Mouse (Mus musculus) hindbrain, embryonic 16.5 days (tissue): ENCODE data around the gene Lancl2. TPM values are rescaled to one million over a fixed set of nuclear protein-coding genes. Genes with fewer than 3 reads are reported as not detected.

ENCODE experiments used
- ATAC-seq: fragments of 200-750 bp; cut with Nextera tagmentation; 2 replicates; pipeline ENCODE4 v1.8.0; 2017; ENCODE audit warnings: moderate TSS enrichment, moderate library complexity
- H3K27ac ChIP-seq: fragments of 300-500 bp; sonication (generic); 2 replicates; pipeline ENCODE4 v1.5.1; 2014; ENCODE audit warnings: low read depth, mild to moderate bottlenecking, control low read depth, low read length, moderate library complexity
- H3K27me3 ChIP-seq: fragments of 300-500 bp; sonication (generic); replicated peaks from 2 replicates; pipeline ENCODE4 v1.6.1; 2014; ENCODE audit warnings: low read length; ENCODE audit not compliant: control insufficient read depth, insufficient read depth
- H3K36me3 ChIP-seq: fragments of 300-500 bp; sonication (generic); 2 replicates; pipeline ENCODE4 v1.6.1; 2014; ENCODE audit warnings: mild to moderate bottlenecking, low read length, moderate library complexity, mixed read lengths; ENCODE audit not compliant: control insufficient read depth, insufficient read depth
- H3K4me1 ChIP-seq: fragments of 300-500 bp; sonication (generic); 2 replicates; pipeline ENCODE4 v1.6.1; 2014; ENCODE audit warnings: low read depth, low read length; ENCODE audit not compliant: control insufficient read depth, insufficient read depth
- H3K4me2 ChIP-seq: fragments of 300-500 bp; sonication (generic); 2 replicates; pipeline ENCODE4 v1.6.1; 2014; ENCODE audit warnings: mild to moderate bottlenecking, low read length, control low read depth, moderate library complexity
- H3K4me3 ChIP-seq: fragments of 300-500 bp; sonication (generic); 2 replicates; pipeline ENCODE4 v1.5.1; 2014; ENCODE audit warnings: mild to moderate bottlenecking, low read length, control low read depth, moderate library complexity
- H3K9ac ChIP-seq: fragments of 300-500 bp; sonication (generic); 2 replicates; pipeline ENCODE4 v1.6.1; 2014; ENCODE audit warnings: low read depth, mild to moderate bottlenecking, control low read depth, low read length, moderate library complexity
- H3K9me3 ChIP-seq: fragments of 300-500 bp; sonication (generic); 2 replicates; pipeline ENCODE4 v1.6.1; 2014; ENCODE audit warnings: mild to moderate bottlenecking, low read length, moderate library complexity; ENCODE audit not compliant: control insufficient read depth
- WGBS: fragments of 180-500 bp; shearing (Covaris S2); extraction: QIAGEN DNeasy Blood & Tissue Kit; methylation state at CpG from one replicate; pipeline ENCODE4 v1.1.7; 2014; 5-methylcytosine and 5-hydroxymethylcytosine counted together
- polyA plus RNA-seq: library from polyadenylated mRNA; unstranded; fragments of >200 nt; fragmentation: Nextera tagmentation; extraction: Ambion mirVana; gene quantifications from 2 replicates; pipeline ENCODE4 v1.2.1, GENCODE M21; 2015

The Lancl2 gene
- polyA plus RNA-seq, 1 experiment from 2014 or later, result 84.3 TPM

DNA sequence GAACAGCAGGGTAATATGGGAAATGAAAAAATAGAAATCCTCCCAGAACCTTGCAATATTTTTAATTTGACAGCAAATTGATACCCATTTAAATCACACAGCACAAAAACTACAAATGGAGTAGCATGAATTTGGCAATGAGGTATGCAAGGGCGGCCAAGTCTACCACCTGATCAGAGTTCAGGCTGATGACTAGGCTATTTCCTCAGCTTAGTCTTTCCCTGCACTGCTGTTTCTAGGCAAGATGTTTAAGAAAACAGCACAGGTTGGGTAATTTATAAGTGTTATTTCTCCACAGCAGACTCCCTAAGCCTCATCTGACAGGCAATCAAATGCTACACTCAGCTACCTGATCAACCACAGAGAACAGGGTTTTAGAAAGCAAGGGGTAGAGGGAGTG lies 81.9 kb downstream of the Lancl2 start:
- H3K27me3 ChIP-seq, result no peaks in the 10 kb centered on the region
- H3K4me1 ChIP-seq, result no peaks in the 10 kb centered on the region
- H3K4me2 ChIP-seq, result no peak overlapping the region
- H3K27ac ChIP-seq, result no peak overlapping the region
- WGBS, result 93% methylated on average over 1 of the region's 1 CpGs
- no peak overlapping the region for H3K9ac ChIP-seq
- 0 out of 2 replicates have a peak, but pooled peaks have one; percentile 35 for ATAC-seq
- no peaks in the 10 kb centered on the region for H3K9me3 ChIP-seq
- H3K4me3 ChIP-seq, result no peak overlapping the region
- H3K36me3 ChIP-seq, result peaks cover 5% of the 10 kb centered on the region

DNA sequence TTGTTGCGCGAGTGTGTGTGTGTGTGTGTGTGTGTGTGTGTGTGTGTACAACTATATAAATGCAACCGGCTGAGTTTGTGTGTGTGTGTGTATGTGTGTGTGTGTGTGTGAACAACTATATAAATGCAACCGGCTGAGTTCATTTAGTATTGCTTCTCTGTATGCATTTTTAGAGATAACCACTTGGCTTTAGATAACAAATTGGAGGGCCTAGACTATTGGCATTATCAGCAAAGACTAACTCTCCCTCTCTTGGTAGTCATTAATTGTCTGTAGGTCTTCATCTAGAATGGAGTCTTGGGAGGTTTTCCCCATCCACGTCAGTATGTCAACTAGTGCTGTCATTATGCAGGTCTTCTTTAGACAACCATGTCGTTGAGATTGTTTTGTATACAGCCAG lies 85.0 kb downstream of the Lancl2 start:
- no peak for ATAC-seq
- H3K27ac ChIP-seq, result no peak overlapping the region
- H3K4me2 ChIP-seq, result no peak overlapping the region
- H3K27me3 ChIP-seq, result no peaks in the 10 kb centered on the region
- no peak overlapping the region for H3K9ac ChIP-seq
- H3K36me3 ChIP-seq, result peaks cover 5% of the 10 kb centered on the region
- 94% methylated on average over 6 of the region's 6 CpGs for WGBS
- H3K4me1 ChIP-seq, result no peaks in the 10 kb centered on the region
- no peaks in the 10 kb centered on the region for H3K9me3 ChIP-seq
- H3K4me3 ChIP-seq, result no peak overlapping the region

Other genes starting within 250 kb of the Lancl2 start
- 7.3 and 7.7 TPM in 2 replicates for gene Ppm1k, start 167.1 kb upstream of the Lancl2 start, polyA plus RNA-seq
- gene Herc6, start 121.5 kb upstream of the Lancl2 start, polyA plus RNA-seq, result 1.1 and 1.6 TPM in 2 replicates
- gene Pyurf, start 10.5 kb upstream of the Lancl2 start, polyA plus RNA-seq, result 17.5 and 18.8 TPM in 2 replicates
- gene Vopp1, start 122.6 kb downstream of the Lancl2 start, polyA plus RNA-seq, result 218 and 224 TPM in 2 replicates
- not detected in 2 replicates for gene Vmn1r21, start 147.8 kb downstream of the Lancl2 start, polyA plus RNA-seq
- gene Vmn1r22, start 205.5 kb downstream of the Lancl2 start, polyA plus RNA-seq, result not detected in 2 replicates
- gene Vmn1r23, start 224.3 kb downstream of the Lancl2 start, polyA plus RNA-seq, result not detected in 2 replicates